Mouse (Mus musculus): ENCODE data around the gene Nol12.

- TF ChIP-seq CTCF (IDR thresholded peaks at IDR 0.05; ENCODE audit: control insufficient read depth, insufficient read depth, low read length) (no peak), POLR2A (IDR thresholded peaks at IDR 0.05; ENCODE audit: borderline replicate concordance, control insufficient read depth, low read depth, low read length) (no peak)
Observed at GRCm38 (mm10) chr15:78971626-78972025, 36.9 kb downstream of the Nol12 start.
